Mouse (Mus musculus) 416B (cell line): ENCODE measurements at regions not wholly inside any gene's neighbourhood (a gene's known extent, or its start where the extent isn't known, plus 50 kb on each side); places are given as distances from the start of the nearest gene placed in this dataset.
A peak's percentile ranks its signal among the peaks of the same experiment; 100 is the strongest.

Source experiments
- DNase-seq: peaks from one replicate; pipeline ENCODE4 v3.0.0; 2011; ENCODE audit warnings: low read depth

DNA sequence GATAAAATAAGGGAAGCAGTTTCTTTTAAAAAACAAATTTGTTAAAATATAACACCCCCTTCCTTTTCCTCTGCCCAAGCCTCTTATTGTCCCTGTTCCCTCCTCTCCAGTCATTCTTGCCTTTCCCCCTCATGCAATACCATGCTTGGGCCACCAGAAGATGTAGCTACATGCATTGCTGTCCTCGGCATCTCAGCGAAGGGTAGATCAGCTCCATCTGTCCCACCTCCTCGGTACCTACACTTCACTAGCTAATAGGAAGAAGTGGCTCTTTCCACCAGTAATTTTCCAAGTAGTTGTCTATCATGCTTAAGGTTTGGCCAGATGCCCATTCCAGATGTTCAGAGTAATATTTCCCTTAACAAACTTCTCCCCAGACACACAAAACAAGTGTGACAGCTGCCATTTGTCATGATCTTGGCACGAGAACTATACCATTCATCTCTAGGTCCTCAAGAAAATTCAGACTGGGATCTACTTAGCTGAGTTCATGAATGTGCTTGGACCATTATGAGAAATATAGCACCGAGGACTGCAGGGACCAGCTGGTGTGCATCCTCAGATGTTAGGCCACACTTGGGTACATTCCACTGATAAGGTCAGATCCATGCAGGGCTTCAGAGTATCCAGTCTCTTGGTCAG lies 198.7 kb upstream of the Tnp1 start:
- DNase-seq = no peak

DNA sequence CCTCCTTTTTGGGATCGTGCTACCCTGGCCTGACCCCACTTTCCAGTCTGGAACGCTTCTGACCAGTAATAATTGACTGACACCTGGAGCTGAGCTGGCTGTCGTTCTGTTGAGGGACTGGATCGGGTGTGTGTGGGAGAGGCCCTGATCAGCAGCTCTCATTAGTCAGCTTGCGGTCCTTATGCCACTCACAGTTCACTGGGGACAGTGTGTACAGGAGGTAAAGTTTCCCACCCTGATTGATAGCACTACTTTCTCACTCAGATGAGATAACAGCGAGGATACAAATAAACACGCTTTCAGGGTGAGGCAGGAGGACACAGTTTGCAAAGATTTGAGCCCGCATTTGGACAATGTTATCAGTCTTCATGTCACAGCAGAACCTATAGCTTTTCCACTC lies 191.7 kb upstream of the Tnp1 start:
- no peak for DNase-seq

DNA sequence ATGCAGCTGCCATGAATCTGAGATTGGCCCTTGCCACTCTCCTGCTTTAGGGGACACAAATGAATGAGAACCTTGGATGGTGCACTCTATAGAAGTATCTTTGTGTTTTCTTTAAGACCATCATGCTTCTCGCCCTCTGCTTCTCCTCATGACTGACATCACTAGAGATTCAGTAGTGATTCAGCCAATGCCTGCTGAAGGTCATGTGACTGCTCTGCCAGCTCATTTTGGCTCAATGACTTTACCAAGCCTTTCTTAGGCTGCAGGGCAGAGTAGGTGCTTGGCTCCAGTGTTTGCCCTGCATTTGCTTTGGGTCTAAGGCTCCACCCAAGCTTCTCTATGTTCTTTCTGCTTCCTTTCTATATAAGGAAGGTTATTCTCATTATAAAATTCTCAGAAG lies 190.1 kb upstream of the Tnp1 start:
- no peak for DNase-seq

DNA sequence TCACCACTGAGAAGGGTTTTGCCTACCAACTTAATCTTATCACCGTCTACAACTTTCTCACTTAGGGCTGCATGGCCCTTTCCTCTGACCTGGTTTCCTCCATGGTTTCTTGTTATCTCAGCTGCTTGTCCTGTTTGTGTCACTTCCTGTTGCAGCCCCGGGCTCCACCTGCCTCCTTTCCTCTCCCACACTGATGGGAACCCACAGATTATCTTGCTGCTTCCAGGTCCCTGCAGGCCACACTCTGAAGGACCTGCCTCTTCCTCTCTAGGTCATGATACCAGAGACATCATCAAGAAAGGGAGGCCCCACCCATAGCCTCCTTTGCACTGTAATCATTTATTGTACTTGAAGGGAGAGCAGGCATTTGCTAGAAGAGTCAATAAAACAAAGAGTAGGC lies 184.4 kb upstream of the Tnp1 start:
- DNase-seq = peak; percentile 5

DNA sequence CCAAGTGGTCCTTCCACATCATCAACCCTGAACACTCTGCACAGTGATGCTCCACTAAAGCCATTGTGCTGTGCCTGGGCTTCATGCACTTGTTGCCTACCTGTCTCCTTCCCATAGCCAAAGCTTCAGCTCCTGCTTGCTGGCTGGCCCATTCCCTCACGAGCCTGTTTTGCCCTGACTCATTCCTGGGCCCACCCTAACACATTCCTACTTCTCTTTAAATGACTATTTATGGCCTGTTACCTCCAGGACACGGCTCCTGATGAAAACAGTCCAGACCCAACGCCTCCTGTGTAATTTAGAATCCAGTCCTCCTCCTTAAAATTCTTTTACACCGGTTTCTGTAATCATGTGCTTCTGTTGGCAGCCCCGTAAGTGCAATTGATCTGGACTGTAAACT lies 175.1 kb upstream of the Tnp1 start:
- no peak for DNase-seq

DNA sequence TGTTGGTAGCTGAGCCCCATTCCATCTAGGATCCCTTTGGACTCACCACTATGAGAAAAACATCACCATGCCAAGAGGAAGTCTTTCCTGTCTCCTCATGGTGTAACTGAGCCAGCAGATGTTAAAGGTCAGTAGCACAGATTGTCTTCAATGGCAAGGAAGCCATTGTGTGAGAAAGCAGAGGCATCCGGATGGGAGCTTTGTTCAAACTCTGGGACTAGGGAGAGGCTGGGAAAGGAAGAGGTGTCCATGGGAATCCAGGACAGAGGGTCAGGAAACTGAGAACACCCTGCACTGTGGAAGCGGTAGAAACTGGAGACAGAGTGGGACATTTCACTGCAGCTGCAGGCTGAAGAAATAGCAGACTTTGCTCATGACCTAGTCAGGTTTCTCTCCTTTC lies 173.1 kb upstream of the Tnp1 start:
- no peak for DNase-seq

DNA sequence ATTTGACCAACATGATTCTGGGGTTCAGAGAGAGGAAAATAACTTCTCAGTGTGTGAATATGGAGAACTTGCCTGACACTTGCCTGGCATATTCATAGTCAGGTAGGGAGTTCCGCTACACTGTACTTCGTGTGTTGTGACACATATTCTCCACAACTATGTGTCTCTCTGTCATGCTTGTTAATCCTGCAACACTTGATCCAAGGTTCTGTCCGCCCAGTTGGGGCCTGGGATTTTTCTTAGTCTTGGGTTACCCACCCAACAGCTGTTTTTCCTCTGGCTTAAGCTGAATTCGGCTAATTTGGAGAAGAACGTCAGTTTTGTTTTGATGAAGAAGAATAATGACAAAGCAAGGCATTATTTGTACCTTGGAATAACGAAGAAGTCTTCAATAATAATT lies 168.8 kb upstream of the Tnp1 start:
- DNase-seq = no peak

DNA sequence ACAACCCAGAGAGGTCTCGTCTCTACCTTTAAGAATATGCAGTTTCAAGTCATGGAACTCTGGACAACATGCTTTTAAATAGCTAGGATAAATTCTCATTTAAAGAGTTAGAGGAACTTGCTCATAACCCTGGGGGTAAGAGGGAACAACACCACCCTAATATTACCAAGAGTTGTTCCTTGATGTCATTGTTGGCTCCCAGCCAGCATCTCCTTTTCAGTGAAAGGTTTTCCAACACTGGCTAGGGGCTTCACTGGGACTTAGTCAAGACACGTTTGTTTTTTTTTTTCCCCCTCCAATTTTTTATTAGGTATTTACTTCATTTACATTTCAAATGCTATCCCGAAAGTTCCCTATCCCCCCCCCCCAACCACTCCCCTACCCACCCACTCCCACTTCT lies 163.1 kb upstream of the Tnp1 start:
- no peak for DNase-seq

DNA sequence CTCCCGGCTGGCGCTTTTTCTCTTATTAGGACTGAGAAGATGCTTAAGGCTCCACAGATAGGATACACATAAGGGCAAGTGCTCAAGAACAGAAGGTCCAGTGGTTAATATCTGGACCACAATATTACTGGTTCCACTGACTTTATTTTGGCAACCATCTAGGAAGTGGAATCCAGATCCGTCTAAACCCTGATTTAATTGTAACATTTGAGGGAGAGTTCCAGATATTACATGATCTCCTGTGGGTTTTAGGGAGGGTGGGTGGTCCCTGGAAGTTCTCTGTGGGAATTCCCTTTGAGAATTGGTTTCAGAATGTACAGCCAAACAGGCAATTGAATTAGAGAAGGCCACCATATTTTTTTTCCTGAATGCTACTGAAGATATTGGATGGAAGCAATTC lies 161.4 kb upstream of the Tnp1 start:
- DNase-seq = no peak

DNA sequence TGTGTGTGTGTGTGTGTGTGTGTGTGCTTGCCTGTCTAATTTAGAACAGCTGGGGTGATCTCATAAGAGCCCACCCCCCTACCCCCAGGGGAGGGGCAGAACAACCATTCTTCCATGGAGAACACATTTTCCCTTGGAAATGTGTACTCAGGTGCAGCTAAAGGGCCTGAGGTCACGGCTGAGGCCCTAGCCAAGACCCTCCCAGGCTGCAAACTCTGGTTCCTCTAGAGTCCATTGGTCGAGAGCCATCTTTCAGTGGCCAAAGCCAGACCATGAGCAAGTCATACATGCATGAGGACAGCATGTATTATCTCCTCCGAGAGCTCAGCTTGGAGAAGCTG lies 154.9 kb upstream of the Tnp1 start:
- no peak for DNase-seq

DNA sequence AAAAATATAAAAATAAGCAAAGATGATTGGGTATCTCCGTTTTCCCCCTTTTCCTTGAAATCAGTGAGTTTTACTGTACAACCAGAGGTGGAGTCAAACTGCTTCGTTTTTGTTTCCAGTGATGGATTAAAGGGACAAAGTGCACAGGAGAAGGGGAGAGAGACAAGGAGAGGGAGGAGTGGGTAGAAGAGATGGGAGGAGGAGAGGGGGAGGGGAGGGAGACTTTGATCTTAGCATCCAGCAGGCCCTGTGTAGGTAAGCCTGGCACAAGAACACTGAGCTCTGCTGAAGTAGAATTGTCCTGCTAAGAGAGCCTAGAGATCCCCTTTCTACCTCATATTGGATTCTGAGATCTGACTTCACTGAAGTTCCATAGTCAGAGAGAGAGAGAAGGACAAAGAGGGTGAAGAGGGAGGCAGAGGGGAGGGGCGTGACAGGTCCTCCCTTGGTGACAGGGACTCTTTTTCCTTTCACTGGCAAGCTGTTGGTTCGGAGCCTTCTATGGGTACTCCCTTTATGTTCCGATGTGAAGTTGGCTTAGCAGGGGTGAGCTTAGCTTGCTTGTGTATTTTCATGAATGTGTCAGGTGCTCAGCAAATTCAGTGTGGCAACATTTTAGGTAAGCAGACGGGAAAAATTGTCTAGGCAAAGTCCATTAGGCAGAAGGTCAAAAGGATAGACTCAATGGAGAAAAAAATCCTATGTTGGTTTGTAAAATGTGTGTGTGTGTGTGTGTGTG lies 154.4 kb upstream of the Tnp1 start:
- no peak for DNase-seq

DNA sequence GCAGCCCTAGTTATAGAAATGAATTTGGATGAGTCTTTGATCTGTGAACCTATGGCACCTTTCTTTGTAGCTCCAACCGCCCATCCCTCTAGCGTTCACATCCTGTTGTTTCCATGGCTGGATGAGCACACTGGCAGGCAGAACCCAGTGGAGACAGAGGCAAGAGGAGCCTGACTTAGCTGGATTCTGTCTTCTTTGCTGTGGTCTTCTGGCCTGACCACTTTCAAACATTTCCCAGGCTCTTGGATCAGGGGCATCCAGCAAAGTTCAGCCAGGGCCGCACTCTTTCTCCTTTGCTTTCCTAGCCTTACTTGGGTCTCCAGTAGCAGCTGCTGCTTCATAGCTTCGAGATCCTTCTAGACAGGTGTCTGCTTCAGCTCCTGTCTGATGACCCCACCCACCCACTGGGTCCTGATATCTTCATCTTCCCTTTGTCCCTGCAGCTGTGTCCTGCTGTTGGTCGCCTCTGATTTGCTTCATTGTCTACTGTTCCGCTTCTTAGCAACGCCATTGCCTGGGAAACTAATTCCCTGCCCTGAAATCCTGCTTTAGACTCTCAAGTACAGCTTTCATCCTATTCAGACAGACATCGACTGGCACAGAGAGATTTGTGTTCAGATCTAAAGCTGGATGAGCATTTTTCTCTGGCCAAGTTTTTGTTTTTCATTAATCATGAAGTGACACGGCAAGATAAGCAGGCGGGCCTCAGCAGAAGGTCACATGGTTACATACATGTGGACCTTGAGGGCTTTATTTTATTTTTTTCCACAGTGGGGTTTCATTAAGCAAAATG lies 153.6 kb upstream of the Tnp1 start:
- DNase-seq = no peak

DNA sequence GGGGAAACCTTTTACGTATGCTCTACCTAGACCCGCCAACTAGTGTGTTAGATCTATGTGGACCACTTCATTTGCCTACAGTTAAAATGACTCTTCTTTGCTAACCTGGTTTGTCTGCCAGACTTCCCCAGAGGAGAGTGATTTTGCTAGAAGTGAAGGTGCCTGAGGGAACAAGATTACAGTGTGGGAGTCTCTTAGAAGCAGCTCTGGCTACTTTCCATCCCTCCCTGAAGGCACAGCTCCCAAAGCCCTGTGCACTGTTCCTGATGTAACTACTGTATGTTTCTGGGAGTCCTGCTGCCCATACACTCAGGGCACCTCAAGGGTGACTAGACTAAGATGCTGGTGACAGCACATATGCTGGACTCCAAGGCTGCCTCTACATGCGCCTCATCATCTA lies 144.5 kb upstream of the Tnp1 start:
- no peak for DNase-seq

DNA sequence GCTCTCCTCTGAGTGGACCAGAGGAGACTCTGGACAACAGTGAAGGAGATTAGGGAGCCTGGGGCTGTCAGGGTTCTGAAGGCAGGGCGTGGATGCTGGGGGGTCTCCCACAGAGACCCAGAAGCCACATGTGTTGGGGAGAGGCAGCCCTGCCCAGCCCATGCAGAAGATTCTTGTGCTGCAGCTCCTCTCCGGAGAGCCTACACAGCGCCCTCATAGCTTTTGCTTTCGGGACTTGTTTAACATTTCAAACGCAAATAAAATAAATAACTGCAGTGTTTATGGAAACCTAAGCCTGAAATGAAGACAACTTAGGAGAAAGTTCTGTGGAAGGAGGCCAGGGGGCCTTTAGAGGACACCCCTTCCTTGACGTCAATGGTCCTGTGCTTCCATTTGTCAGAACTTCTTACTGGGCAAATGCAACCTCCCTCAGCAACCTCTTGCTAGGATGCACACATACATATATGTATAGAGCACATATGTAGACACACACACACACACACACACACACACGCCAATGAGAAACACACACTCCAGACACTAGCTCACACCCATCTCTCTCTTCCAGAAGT lies 143.8 kb upstream of the Tnp1 start:
- DNase-seq = no peak

DNA sequence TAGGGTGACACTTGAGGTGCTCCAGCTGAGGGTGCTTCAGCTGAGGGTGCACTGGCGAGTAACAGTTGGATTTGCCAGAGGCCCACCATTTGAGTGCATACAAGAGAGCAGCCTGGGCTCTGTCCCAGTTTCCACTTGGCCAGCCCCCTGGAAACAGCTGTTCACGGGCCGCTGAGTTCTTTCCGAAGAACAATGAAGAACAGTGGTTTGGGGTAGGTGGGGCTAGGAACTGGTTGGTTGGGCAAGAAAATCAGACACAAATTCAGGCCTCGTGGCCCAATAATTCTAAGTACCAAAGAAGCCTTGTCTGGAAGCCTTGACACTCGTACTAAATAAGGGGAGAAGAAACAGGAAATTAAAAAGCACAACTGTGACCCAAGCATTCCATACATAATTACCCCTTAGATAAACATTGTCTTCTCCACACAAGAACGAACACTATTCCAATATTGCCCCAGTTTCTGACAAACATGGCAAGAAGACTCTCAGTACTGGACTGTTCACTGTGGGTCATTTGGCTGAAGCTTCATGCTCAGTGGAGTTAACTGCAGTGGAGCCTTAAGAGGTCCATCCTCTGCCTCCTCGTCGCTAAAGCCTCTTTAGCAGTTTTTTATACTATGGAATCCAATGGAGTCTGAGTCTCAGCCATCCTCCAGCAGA lies 137.9 kb upstream of the Tnp1 start:
- no peak for DNase-seq

DNA sequence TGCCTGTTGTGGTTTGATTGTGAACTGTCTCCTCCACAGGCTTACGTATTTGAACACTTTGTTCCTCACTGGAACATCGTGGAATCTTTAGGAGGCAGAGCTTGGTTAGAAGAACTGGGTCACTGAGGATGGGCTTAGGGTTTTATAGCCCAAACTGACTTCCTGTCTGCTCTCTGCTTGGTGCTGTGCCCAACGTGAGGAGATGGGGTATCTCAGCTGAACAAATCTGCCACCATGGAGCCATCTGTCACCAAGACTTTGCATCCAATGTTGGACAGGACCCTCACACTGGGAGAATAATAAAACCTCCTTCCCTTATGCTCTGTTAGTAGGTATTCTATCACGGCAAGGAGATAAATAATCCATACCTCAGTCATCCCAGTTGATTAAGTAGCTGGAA lies 134.2 kb upstream of the Tnp1 start:
- DNase-seq = no peak

DNA sequence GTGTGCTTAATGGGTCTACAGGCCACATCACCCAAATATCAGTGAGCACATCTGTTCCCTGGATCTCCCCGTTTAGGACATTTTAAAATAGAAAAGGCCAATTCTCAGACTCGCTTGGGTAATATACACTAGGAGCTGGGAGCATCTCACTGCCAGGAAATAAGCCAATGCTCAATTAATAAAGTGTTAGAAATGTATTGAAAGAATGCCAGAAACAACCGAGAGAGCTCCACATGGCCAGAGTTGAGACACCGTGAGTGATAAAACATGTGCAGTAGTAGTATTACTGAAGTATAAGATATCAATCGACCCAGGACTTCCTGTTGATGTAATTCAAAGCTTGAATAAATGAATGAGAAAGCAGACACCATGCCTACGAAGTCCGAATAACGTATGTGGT lies 127.1 kb upstream of the Tnp1 start:
- no peak for DNase-seq

DNA sequence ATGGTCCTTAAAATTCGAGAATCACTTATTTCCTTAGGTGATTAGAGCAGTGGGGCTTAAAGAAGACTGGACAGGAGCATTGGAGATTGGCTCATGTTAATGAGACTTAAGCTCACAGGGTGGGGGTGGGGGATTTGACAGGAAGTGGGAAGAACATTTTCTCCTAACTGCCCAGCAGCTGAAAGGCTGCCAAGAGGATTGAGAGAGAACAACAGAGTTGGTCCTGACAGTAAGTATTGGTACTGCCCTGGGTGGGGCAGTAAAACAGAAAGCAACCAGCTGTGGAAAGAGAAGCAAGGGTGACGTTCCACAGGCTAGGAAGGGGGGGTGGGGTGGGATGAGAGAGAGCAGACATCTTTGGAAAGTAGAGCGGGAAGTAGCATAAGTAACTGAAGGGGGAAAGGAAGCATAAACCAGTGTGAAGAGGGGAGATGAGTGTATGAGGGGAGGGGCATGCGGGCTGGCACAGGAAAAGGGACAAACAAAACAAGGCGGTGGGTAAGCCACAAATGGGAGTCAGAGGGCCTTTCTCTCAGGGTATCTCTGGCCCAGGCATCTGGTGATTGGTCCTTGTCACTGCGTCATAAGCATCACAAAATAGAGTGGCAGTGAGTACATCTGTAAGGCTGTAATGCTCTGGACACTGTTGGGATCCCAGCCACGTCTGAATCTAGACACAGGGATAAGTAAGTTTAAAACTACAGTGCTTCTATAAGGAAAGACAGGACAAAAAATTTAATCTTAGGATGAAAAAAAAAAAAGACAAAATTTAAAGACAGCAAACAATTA lies 125.0 kb upstream of the Tnp1 start:
- no peak for DNase-seq

DNA sequence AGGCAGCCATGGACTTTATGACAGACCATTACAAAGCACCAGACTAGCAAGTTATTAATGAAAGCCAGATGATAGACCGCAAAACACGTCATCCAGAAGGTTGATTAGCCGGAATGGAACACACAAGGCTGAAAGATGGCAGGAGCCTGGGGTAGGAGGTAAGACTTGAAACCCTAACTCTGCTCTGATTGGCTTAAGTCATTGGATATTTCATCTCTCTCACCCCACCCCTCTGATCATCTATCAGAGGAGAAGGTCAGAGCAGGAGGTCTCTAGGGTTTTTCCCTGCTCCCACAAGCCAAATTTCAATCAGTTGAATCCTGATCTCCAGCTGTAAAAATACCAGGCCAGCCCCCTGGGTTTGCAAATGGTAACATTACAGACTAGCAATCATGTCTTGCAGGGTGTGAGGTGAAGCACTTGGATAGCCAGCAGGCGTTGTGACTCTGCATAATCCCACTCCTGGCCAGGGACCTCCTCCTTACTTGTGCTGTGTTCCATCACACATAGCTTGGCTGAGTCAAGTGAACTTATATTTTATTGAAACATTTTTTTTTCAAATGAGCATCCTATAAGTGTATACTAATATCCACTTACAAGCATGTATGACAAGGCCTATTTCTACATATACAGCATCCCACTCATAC lies 114.6 kb upstream of the Tnp1 start:
- DNase-seq = no peak

DNA sequence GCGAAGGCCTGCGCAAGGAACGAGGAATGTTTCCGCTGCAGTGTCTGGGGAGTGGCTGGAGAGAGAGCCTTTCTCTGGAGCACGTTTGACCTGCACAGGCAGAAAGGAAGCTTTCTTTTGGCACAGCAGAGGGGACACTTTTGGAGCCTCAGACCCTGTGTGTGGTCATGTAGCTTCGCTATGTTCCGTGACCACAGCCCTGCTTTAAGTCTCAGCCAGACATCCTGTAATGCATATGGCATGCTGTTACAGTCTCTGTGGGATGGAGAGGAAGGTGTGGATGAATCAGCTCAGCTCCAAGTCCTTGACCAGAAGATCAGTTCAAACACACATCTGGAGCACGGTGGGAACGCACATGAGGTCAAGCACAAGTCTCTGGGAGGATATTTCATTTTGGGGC lies 107.3 kb upstream of the Tnp1 start:
- DNase-seq = no peak

DNA sequence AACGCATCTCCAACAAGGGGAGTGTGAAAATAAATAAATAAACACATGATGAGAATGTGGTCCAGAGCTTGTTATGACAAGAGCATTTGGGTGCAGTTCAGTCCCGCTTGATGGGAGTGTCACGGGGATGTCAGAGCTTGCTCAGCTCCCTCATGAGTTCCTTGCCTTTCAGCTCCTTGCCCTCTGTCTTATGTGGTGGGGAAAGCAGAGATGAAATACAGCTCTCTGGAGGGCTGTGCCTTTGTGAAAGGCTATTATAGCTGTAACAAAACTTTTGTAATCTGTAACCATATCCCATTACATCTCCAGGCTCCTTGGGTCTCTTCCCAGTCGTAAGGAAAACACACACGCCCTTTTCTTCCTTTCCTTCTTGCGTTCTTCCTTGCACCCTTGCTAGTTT lies 103.0 kb upstream of the Tnp1 start:
- no peak for DNase-seq
